Mouse (Mus musculus) megakaryocyte, embryonic 14.5 days (primary cell): ENCODE measurements around the gene Trip10.

ENCODE experiments used
- FLI1 ChIP-seq: IDR thresholded peaks from 2 replicates; pipeline ENCODE4 v1.6.1; 2012; ENCODE audit warnings: low read length, inconsistent platforms, mixed read lengths
- GATA1 ChIP-seq: IDR thresholded peaks from 3 replicates; pipeline ENCODE4 v1.6.1; 2012; ENCODE audit warnings: mixed read lengths, low read length, inconsistent platforms, borderline replicate concordance

DNA sequence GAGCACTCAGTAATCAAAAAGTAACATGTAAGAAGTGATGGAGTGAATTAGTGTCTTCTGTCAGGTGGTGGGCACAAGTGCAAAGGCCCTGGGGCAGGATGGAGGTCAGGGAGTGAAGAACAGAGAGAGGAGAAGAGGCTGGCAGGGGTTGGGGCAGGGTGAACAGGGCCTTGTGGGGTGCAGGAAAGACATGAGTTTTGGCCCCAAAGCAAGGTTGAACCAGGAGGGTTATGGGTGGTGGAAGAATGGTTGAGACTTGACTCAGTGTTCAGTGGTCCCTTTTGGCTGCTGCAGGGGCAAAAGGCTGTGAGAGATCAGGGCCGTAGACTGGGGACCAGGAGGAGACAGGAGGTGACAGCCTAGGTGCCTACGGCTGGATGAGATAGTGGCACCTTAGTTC is 29.3 kb downstream of the Trip10 start:
- TF ChIP-seq GATA1 (no peak), FLI1 (no peak)
